ENCODE assay signal across 9 mouse cellular contexts in the genomic region with DNA sequence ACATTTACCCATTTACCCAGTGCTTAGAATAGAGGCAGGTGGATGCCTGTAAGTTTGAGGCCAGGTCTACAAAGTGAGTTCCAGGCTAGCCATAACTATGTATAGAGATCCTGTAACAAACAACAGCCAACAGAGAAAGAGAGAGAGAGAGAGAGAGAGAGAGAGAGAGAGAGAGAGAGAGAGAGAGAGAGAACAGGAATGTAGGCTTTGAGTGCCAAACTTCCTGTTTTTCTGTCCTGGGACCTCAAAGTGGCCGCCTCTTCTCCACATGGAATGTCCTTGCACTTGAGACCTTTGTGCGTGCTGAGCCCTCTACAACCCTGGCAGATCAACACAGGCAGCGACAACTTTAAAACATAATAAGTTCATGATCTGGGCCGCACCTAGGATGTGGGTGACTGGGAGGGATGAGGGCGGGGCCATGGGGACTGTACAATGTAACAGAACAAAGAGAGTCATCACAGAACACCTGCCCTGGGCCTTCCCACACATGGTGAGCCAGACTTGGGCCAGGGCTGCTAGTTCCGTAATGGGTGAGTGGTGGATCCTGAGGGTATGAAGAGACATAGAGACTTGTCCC. TPM values are rescaled to one million over a fixed set of nuclear protein-coding genes. Genes with fewer than 3 reads are reported as not detected.
DNase-seq lines count a peak whose midpoint lies in the region; ATAC-seq and TF ChIP-seq lines count a peak whose summit lies in the region.
"Had no signal": no experiment of that assay in that cellular context is flagged by ENCODE, and none has a peak within 500 bp of the region (broad histone marks: within the 10 kb centered on the region; RNA-seq: fewer than 3 reads in every experiment).

No protein-coding gene starts in this region.

- 81% methylated on average over 6 of the region's 6 CpGs for WGBS in midbrain, embryonic 13.5 days
- WGBS in midbrain, embryonic 15.5 days = 81% methylated on average over 6 of the region's 6 CpGs
- WGBS in lung, embryonic 15.5 days = 58% methylated on average over 6 of the region's 6 CpGs

- 0 out of 2 replicates have a peak overlapping the region, but pooled peaks have one; percentile 80 for H3K4me2 ChIP-seq in midbrain, embryonic 13.5 days (replicated peaks)
- H3K4me2 ChIP-seq in midbrain, embryonic 15.5 days = no peak overlapping the region
- peak overlapping the region; percentile 71 for H3K4me2 ChIP-seq in lung, embryonic 15.5 days

- intact Hi-C loops in gastrocnemius, adult 2 months (cut with DNase I) = no loop called here

- peak overlapping the region; percentile 76 for H3K27ac ChIP-seq in gastrocnemius, adult 2 months
- H3K27ac ChIP-seq in midbrain, embryonic 13.5 days = no peak overlapping the region
- H3K27ac ChIP-seq in midbrain, embryonic 15.5 days = no peak overlapping the region
- no peak overlapping the region for H3K27ac ChIP-seq in lung, embryonic 15.5 days

- H3K9me3 ChIP-seq in midbrain, embryonic 13.5 days = no peaks in the 10 kb centered on the region
- H3K9me3 ChIP-seq in midbrain, embryonic 15.5 days = no peaks in the 10 kb centered on the region
- H3K9me3 ChIP-seq in lung, embryonic 15.5 days = no peaks in the 10 kb centered on the region

- H3K4me3 ChIP-seq in gastrocnemius, adult 2 months = peak overlapping the region; percentile 72
- no peak overlapping the region for H3K4me3 ChIP-seq in midbrain, embryonic 13.5 days (replicated peaks)
- no peak overlapping the region for H3K4me3 ChIP-seq in midbrain, embryonic 15.5 days
- peak overlapping the region; percentile 49 for H3K4me3 ChIP-seq in lung, embryonic 15.5 days

- no peak for ATAC-seq in midbrain, embryonic 13.5 days
- ATAC-seq in midbrain, embryonic 15.5 days (replicated peaks) = no peak
- ATAC-seq in lung, embryonic 15.5 days (ENCODE audit: borderline replicate concordance, extremely low read depth, low FRiP score, low TSS enrichment) = no peak
- no peak for ATAC-seq in megakaryocyte-erythroid progenitor cell, adult 5-6 weeks (replicated peaks; ENCODE audit: low FRiP score, low TSS enrichment, poor library complexity, severe bottlenecking)

- no peak overlapping the region for H3K9ac ChIP-seq in midbrain, embryonic 13.5 days (replicated peaks)
- H3K9ac ChIP-seq in midbrain, embryonic 15.5 days = no peak overlapping the region
- H3K9ac ChIP-seq in lung, embryonic 15.5 days = no peak overlapping the region; the same call in 1 of the 2 replicates

- peaks cover 27% of the 10 kb centered on the region for H3K4me1 ChIP-seq in midbrain, embryonic 13.5 days (replicated peaks)
- peaks cover 14% of the 10 kb centered on the region for H3K4me1 ChIP-seq in midbrain, embryonic 15.5 days
- H3K4me1 ChIP-seq in lung, embryonic 15.5 days = peaks cover 21% of the 10 kb centered on the region

- H3K36me3 ChIP-seq in midbrain, embryonic 13.5 days = no peaks in the 10 kb centered on the region
- no peaks in the 10 kb centered on the region for H3K36me3 ChIP-seq in midbrain, embryonic 15.5 days (replicated peaks)
- H3K36me3 ChIP-seq in lung, embryonic 15.5 days = no peaks in the 10 kb centered on the region

- H3K27me3 ChIP-seq in midbrain, embryonic 13.5 days = peaks cover 18% of the 10 kb centered on the region
- peaks cover 16% of the 10 kb centered on the region; the same call in 1 of the 2 replicates for H3K27me3 ChIP-seq in midbrain, embryonic 15.5 days (replicated peaks)
- peaks cover 7% of the 10 kb centered on the region for H3K27me3 ChIP-seq in lung, embryonic 15.5 days

- DNase-seq in gastrocnemius, adult 2 months = no peak
- DNase-seq in gastrocnemius, postnatal 10 days = no peak
- DNase-seq in thymus, postnatal 36 days = peak; percentile 70 to 80
- no peak for DNase-seq in ovary, postnatal 36 days (ENCODE audit: low spot score)

- TF ChIP-seq CTCF in gastrocnemius, adult 2 months (IDR thresholded peaks at IDR 0.05) = no peak

RNA-seq across cellular contexts. Expression of a gene that starts 1.3 kb away (rescaled TPM):
- total RNA-seq in gastrocnemius, adult 2 months (2021) = under 1 TPM; 0.25 to 0.43 TPM
- 1 to 10 TPM; 5.0 to 5.3 TPM for total RNA-seq in gastrocnemius, postnatal 10 days (2021)
- 8.2 and 8.7 TPM in 2 replicates for polyA plus RNA-seq in midbrain, embryonic 13.5 days (2015; fragmentation: Nextera tagmentation; extraction: Ambion mirVana)
- 11.1 and 12.7 TPM in 2 replicates for polyA plus RNA-seq in midbrain, embryonic 15.5 days (2015; fragmentation: Nextera tagmentation; extraction: Ambion mirVana)
- polyA plus RNA-seq in lung, embryonic 15.5 days (2015; fragmentation: Nextera tagmentation; extraction: Ambion mirVana) = 15.3 and 18.3 TPM in 2 replicates
- 0.76 and 1.6 TPM in 2 replicates for total RNA-seq in megakaryocyte-erythroid progenitor cell, adult 5-6 weeks (2014; fragmentation: Nextera tagmentation)
- total RNA-seq in megakaryocyte-erythroid progenitor cell, adult 5-6 weeks (2017) = not detected in 2 replicates

RNA-seq across cellular contexts. Expression of a gene that starts 20.1 kb away (rescaled TPM):
- total RNA-seq in gastrocnemius, adult 2 months (2021) = 10 to 100 TPM; 17.0 to 17.7 TPM
- 10 to 100 TPM; 28.8 to 36.5 TPM for total RNA-seq in gastrocnemius, postnatal 10 days (2021)
- polyA plus RNA-seq in midbrain, embryonic 13.5 days (2015; fragmentation: Nextera tagmentation; extraction: Ambion mirVana) = 64.6 and 68.4 TPM in 2 replicates
- 74.9 and 76.4 TPM in 2 replicates for polyA plus RNA-seq in midbrain, embryonic 15.5 days (2015; fragmentation: Nextera tagmentation; extraction: Ambion mirVana)
- polyA plus RNA-seq in lung, embryonic 15.5 days (2015; fragmentation: Nextera tagmentation; extraction: Ambion mirVana) = 103 TPM in 2 replicates
- 28.7 and 59.7 TPM in 2 replicates for total RNA-seq in megakaryocyte-erythroid progenitor cell, adult 5-6 weeks (2014; fragmentation: Nextera tagmentation)
- 21.5 and 25.3 TPM in 2 replicates for total RNA-seq in megakaryocyte-erythroid progenitor cell, adult 5-6 weeks (2017)

RNA-seq across cellular contexts. Expression of a gene that starts 23.5 kb away (rescaled TPM):
- 1 to 10 TPM; 1.9 to 3.2 TPM for total RNA-seq in gastrocnemius, adult 2 months (2021)
- 10 to 100 TPM; 14.4 to 14.7 TPM for total RNA-seq in gastrocnemius, postnatal 10 days (2021)
- 7.6 and 10.4 TPM in 2 replicates for polyA plus RNA-seq in midbrain, embryonic 13.5 days (2015; fragmentation: Nextera tagmentation; extraction: Ambion mirVana)
- 19.0 and 21.4 TPM in 2 replicates for polyA plus RNA-seq in midbrain, embryonic 15.5 days (2015; fragmentation: Nextera tagmentation; extraction: Ambion mirVana)
- 2.1 TPM in 2 replicates for polyA plus RNA-seq in lung, embryonic 15.5 days (2015; fragmentation: Nextera tagmentation; extraction: Ambion mirVana)
- 0.24 TPM in 1 of 2 replicates, not detected in the other for total RNA-seq in megakaryocyte-erythroid progenitor cell, adult 5-6 weeks (2014; fragmentation: Nextera tagmentation)
- total RNA-seq in megakaryocyte-erythroid progenitor cell, adult 5-6 weeks (2017) = 0.42 TPM in 1 of 2 replicates, not detected in the other

RNA-seq across cellular contexts. Expression of a gene that starts 41.8 kb away (rescaled TPM):
- total RNA-seq in gastrocnemius, adult 2 months (2021) = 10 to 100 TPM; 13.2 to 25.5 TPM
- 1 to 10 TPM; 1.4 to 3.1 TPM for total RNA-seq in gastrocnemius, postnatal 10 days (2021)
- 0.15 TPM in 1 of 2 replicates, not detected in the other for polyA plus RNA-seq in midbrain, embryonic 13.5 days (2015; fragmentation: Nextera tagmentation; extraction: Ambion mirVana)
- 0.12 and 0.28 TPM in 2 replicates for polyA plus RNA-seq in midbrain, embryonic 15.5 days (2015; fragmentation: Nextera tagmentation; extraction: Ambion mirVana)
- 0.55 TPM in 2 replicates for polyA plus RNA-seq in lung, embryonic 15.5 days (2015; fragmentation: Nextera tagmentation; extraction: Ambion mirVana)
- total RNA-seq in megakaryocyte-erythroid progenitor cell, adult 5-6 weeks (2014; fragmentation: Nextera tagmentation) = 1.8 TPM in 1 of 2 replicates, not detected in the other
- total RNA-seq in megakaryocyte-erythroid progenitor cell, adult 5-6 weeks (2017) = 2.1 TPM in 1 of 2 replicates, not detected in the other
- total RNA-seq: CH12.LX had no signal

RNA-seq across cellular contexts. Expression of a gene that starts 46.2 kb away (rescaled TPM):
- 10 to 100 TPM; 22.9 to 55.7 TPM for total RNA-seq in gastrocnemius, adult 2 months (2021)
- 10 to 100 TPM; 19.2 to 19.9 TPM for total RNA-seq in gastrocnemius, postnatal 10 days (2021)
- 0.43 and 0.55 TPM in 2 replicates for polyA plus RNA-seq in midbrain, embryonic 13.5 days (2015; fragmentation: Nextera tagmentation; extraction: Ambion mirVana)
- polyA plus RNA-seq in midbrain, embryonic 15.5 days (2015; fragmentation: Nextera tagmentation; extraction: Ambion mirVana) = 1.9 and 2.1 TPM in 2 replicates
- 0.95 and 1.2 TPM in 2 replicates for polyA plus RNA-seq in lung, embryonic 15.5 days (2015; fragmentation: Nextera tagmentation; extraction: Ambion mirVana)
- total RNA-seq in megakaryocyte-erythroid progenitor cell, adult 5-6 weeks (2014; fragmentation: Nextera tagmentation) = not detected in 2 replicates
- total RNA-seq in megakaryocyte-erythroid progenitor cell, adult 5-6 weeks (2017) = 0.23 TPM in 1 of 2 replicates, not detected in the other
- total RNA-seq: CH12.LX had no signal

Comparison
In these comparisons a context has a peak if more than half of its experiments do, and no peak if none do; other contexts are left out.
1. DNase-seq: peak in thymus, postnatal 36 days (2 of 2); none in gastrocnemius, adult 2 months (single experiment), gastrocnemius, postnatal 10 days (single experiment) and ovary, postnatal 36 days (single experiment).
2. H3K4me3 ChIP-seq: peak in gastrocnemius, adult 2 months (single experiment) and lung, embryonic 15.5 days (single experiment); none in midbrain, embryonic 13.5 days (single experiment) and midbrain, embryonic 15.5 days (single experiment).